In the genomic region with DNA sequence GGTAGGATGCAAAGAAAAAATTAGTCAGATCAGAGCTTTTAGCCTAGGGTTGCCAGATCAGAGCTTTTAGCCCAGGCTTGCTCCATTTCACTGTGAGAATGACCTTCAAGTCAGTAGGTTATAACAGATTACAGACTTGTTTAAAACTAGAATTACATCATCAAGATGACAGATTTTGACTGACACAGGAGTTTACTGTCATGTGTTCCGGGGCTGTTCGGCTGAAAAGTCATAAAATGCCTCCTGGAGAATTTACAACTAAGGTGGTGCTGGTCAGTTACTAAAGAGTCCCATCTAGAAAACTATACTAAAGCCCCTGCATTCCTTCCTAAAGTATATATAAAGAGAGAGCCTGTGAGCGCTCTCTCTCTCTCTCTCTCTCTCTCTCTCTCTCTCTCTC, we compare ENCODE assay signal across 18 mouse cellular contexts.
"Had no signal": no experiment of that assay in that cellular context is flagged by ENCODE, and none has a peak within 500 bp of the region (broad histone marks: within the 10 kb centered on the region; RNA-seq: fewer than 3 reads in every experiment).

No protein-coding gene starts in this region.

- H3K27ac ChIP-seq: liver, embryonic 14.5 days; midbrain, embryonic 10.5 days; midbrain, embryonic 12.5 days; neural tube, embryonic 13.5 days had no signal

- H3K27me3 ChIP-seq: midbrain, embryonic 12.5 days; neural tube, embryonic 13.5 days had no signal

- ATAC-seq: midbrain, embryonic 16.5 days had no signal

- H3K9ac ChIP-seq: liver, embryonic 14.5 days; lung, embryonic 14.5 days; midbrain, embryonic 12.5 days; neural tube, embryonic 13.5 days had no signal

- H3K36me3 ChIP-seq: neural tube, embryonic 13.5 days had no signal

- H3K4me2 ChIP-seq: lung, embryonic 14.5 days; midbrain, embryonic 12.5 days; neural tube, embryonic 13.5 days had no signal

- DNase-seq: lung, adult 18-20 months; lung, postnatal 14 days; lung, postnatal 4 days; midbrain, embryonic 14.5 days; right cerebral cortex, adult 18-20 months; right cerebral cortex, postnatal 25 days; right cerebral cortex, postnatal 4 days; spleen, adult 18-20 months; thymus, adult 18-20 months; thymus, postnatal 25 days; thymus, postnatal 4 days had no signal

- H3K4me3 ChIP-seq: midbrain, embryonic 10.5 days; midbrain, embryonic 12.5 days; myocyte; neural tube, embryonic 13.5 days had no signal

- H3K9me3 ChIP-seq: midbrain, embryonic 10.5 days; midbrain, embryonic 12.5 days; neural tube, embryonic 13.5 days had no signal
